Mouse (Mus musculus): ENCODE data around the gene Zfp985.
"Not testable (repeated sequence)": the region's sequence is repeated elsewhere in the genome, so short reads cannot be mapped to it uniquely, and the experiment has no call there.

Zfp985 gene

DNA sequence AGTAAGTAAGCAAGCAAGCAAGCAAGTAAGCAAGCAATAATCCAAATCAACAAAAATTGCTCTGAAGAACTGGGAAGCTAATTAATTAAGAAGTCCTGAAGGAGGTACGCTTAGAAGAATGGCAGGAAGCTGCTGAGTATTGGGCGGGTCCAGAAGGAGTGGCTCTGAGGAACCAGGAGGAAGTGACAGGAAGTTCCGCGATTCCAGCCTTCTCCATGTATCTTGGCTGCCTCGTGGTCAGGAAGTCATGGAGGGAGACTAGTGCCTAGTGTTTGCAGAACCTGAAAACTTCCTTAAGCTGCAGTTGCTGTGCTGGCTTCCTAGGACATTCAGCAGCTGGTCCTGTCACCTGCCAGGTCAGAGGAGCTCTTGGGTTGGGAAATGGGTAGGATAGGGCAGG is at the start of gene Zfp985:
Zfp985 (plus strand) TSS at position 207 of the 400 bp plus-strand sequence.
- not testable (repeated sequence) for DNase-seq

DNA sequence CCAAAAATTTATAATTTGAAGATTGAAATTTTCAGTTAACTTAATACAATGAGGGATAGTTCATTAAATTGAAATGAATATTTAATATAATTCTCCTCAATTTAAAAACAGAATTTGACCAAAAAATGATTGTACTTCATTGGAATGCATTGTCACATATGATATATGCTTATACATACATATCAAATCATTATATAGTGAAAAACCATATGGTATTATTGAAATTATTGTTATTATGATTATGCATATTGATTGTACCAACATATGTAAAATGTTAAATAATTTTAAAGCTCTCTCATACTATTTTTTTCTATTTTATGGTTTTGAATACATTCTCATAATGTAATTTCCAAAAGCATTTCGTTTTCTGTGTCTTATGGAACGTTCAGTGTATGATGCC is 43.9 kb upstream of the Zfp985 start:
- no peak for DNase-seq

DNA sequence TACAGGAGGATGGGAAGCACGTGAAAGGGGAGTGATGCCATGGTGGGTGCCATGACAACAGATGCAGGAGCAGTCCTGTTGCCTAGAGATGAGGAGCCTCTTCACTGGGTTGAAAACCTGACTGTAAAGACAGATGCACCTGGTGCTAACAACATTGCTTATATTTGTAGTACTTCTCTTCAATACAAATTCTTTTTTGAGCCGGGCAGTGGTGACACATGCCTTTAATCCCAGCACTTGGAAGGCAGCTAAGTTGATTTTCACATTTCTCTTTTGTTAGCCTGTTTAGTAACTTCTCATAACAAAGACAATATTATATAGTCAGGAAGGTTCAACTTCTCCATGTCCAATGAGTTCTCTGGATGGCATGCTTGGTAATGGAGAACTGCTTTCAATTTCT is 34.1 kb upstream of the Zfp985 start:
- no peak for DNase-seq

DNA sequence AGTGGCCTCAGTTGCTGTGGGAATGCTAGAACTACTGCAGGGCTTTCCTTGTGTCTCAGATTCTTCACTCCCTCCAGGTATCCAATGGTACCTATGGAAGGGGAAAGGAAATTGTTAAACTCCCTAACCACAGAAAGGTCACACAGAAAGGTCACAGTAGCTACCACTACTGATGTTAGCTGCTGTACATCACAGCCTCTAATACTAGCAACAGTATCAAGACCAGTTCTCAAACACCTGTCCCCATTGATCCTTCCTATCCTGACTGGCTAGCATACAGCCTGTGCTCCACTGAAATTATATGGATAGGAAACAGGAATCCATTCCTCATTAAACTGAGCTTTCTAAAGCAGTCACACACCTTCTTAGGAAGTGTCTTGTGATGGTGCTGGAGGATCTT is 33.0 kb upstream of the Zfp985 start:
- no peak for DNase-seq

- DNase-seq: no peak
These were observed 28.0 kb upstream of the Zfp985 start for GRCm38 (mm10) chr4:147525125-147525524.

DNA sequence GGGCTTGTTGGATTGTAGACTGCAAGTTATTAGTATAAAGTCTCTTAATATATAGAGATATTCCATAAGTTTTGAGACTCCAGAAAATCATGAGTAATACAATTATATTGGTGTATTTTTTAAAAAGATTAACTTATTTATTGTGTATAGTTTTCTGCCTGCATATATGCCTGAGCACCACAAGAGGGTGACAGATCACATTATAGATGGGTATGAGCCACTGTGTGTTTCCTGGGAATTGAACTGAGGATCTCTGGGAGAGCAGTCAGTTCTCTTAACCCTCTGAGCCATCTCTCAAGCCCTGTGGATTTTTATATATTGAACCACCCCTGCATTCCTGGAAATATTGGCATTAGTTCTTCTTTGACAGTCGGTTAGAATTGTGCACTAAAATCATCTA is 22.7 kb upstream of the Zfp985 start:
- DNase-seq: no peak

DNA sequence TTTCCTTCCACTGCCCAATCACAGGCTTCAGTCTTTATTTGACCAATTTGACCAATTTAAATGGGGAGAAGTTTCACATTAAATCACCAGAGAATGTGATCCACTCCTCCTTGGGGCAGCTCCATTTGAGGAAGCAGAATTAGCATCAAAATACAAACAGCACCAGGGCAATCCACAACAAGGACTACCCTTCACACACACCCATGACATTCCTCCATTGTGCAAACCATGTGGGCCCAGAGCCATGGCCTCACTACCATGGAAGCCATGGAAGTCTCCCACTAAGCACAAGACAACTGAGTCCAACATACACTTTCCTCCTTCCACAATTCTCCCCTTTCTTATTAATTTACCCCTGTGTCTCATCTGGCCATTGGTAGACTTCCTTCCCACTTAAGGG is 17.2 kb upstream of the Zfp985 start:
- not testable (repeated sequence) for DNase-seq

DNA sequence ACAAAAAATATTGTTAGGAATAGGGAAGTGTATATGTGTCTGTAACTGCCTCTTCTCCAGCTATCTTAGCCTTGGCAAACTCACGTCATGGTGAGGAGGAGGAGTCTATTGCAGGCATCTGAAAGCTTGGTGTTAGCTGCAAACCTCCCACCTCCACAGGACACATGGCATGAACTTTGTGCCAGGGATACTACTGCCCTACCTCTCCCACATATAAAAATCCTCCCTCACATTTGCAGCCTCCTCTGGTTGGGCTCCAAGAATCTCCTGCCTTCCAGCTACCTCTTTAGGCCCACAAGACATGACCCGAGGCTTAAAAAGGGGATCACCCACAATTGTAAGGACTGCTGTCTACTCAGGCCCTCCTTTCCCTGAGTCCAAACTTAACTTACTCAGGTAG is 15.4 kb upstream of the Zfp985 start:
- no peak for DNase-seq

DNA sequence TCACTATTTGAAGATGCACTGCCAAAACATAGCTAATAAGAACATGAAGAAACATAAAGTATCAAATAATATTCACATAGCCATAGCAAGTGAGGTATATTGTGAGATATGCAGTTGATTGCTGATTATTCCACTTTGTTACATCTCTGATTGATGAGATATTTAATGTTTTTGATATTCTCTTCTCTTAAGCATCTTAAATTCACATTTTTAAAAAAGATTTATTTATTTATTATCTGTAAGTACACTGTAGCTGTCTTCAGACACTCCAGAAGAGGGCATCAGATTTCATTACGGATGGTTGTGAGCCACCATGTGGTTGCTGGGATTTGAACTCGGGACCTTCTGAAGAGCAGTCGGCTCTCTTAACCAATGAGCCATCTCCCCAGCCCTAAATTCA is 13.2 kb upstream of the Zfp985 start, which contains the start of gene Gm16503:
Gm16503 (plus strand) TSS at position 301 of the 400 bp plus-strand sequence.
- DNase-seq: not testable (repeated sequence)

DNA sequence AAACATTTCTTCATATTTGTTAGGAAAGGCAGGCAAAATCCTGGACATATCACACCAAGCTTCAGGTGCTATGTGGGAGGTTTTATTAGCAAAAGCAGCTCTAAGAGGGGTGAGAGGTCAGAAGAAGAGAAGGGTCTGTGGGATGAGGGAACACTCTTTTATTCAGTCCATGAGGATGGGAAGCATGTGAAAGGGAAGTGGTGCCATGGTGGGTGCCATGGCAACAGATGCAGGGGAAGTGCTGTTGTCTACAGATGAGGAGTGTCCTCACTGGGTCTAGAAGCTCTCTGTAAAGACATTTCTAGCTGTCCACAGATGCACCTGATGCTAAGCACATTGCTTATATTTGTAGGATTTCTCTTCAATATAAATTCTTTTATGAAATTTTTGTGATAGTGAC is 12.0 kb upstream of the Zfp985 start:
- no peak for DNase-seq

DNA sequence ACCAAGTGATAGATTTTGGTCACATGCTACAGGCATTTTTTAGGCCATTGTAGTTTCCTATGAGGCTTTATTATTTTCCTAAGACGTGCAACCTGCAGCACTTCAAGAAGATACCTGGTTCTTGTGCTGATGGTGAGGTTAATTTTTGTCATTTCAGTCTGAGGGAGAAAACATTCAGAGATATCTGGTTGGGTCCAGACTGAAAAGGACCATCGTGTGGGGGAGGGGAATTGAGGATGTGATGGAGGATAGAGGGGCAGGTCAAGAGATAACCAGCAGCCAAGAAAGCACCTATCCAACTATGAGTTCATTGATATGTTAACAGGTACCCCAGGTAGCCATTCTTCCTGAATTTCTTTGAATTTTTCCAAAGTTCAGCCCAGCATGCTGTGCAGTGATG is 1.3 kb downstream of the Zfp985 start:
- DNase-seq: not testable (repeated sequence)

DNA sequence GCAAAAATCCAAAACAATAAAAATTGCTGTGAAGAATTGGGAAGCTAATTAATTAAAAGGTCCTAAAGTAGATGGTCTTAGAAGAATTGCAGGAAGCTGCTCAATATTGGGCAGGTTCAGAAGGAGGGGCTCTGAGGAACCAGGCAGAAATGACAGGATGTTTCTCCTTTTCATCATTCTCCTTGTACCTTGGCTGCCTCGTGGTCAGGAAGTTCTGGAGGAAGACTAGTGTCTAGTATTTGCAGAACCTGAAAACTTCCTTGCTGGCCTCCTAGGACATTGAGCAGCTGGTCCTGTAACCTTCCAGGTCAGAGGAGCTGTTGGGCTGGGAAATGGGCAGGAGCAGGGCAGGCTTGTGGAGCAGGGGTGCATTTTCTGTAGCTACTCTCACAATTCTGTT is 3.8 kb downstream of the Zfp985 start:
- DNase-seq: not testable (repeated sequence)

- DNase-seq: not testable (repeated sequence)
These were observed 4.9 kb downstream of the Zfp985 start for GRCm38 (mm10) chr4:147558011-147558410.

GRCm38 (mm10) chr4:147559096-147559495 is 6.0 kb downstream of the Zfp985 start:
- DNase-seq: not testable (repeated sequence)

DNA sequence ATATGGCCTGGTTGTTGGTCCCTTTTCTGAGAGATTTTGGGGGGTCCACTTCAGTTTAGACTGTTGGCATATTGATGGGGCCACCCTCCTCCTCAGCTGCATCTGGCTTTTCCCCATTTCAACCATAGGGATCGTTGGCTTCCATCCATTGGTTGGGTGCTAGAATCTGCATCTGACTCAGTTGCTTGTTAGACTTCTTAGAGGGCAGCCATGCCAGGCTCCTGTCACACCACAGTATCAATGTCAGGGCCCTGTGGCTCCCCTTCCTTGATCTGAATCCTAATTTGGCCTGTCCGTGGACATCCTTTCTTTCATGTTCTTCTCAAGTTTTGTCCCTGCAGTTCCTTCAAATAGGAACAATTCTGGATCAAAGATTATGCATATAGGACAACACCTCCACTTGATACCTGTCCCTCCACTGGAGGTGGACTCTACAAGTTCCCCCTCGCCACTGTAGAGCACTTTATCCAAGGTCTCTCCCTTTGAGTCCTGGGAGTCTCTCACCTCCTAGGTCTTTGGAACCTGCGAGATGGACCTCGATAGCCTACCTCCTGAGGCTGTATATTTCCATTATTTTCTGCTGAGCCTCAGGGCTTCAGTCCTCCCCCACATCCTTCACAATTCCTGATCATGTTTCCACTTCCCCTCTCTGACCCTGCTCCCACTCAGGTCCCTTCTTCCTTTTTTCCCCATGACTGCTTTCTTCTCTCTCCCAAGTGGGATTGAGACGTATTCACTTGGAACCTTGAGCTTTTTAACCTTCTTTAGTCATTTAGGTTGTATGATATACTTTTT is 12.5 kb downstream of the Zfp985 start:
- no peak for DNase-seq

DNA sequence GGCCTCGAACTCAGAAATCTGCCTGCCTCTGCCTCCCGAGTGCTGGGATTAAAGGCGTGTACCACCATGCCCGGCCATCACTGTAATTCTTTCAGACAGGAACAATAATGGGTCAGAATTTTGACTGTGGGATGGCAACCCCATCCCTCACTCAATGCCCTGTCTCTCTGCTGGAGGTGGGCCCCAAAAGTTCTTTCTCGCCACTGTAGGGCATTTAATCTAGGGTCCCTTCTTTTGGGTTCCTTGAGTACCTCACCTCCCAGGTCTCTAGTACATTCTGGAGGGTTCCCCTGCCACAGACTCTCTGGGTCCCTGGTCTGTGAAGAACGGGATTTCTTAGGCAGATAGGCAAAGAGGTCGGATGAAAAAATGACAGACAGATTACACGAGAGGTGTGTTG is 18.1 kb downstream of the Zfp985 start:
- not testable (repeated sequence) for DNase-seq

- DNase-seq: not testable (repeated sequence)
These were observed 26.3 kb downstream of the Zfp985 start for GRCm38 (mm10) chr4:147579371-147579770.

DNA sequence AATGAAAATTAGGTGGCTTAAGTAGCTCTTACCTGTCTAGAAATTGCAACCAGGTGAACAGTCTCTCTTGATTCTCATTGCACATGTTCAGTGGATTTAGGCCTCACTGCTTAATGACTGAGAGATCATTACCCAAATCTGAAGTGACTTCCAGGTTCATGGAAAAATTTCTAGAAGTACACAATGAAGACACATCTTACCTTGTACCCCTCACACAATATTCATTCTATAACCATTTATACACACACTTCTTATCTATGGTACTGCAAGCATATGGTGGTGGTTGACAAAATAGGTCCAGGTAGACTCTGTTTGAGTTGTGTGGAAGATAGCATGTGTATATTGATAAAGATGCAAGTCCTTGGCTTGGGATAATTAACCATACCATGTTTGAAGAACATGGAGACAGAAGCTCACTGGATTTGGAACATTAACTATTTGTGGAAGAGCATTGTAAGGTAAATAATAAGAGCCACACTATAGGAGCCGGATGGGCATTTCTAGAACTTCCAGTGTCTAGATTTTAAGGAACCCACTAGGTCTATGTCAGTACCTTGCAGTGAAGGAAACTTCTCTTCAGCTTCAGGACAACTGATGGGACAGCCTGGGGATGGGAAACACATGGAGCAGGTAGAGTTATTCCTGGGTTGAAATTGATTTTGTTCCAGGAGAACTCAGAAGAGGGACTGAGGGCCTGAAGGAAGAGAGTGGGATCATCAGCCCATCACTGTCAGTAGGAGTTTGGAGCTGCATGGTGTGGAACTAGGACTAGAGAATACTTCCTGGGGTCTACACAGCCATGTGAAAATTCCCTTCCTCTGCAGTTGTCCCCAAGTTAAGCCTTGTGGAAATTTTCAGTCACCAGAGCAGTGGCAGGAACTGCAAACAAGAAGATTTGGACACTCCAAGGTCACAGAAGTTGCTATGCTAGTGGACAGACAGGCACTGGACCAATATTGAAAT is 33.7 kb downstream of the Zfp985 start:
- no peak for DNase-seq

- not testable (repeated sequence) for DNase-seq
These were observed 41.6 kb downstream of the Zfp985 start for GRCm38 (mm10) chr4:147594630-147595029.

- DNase-seq: no peak
These were observed 44.6 kb downstream of the Zfp985 start for GRCm38 (mm10) chr4:147597685-147598084.

DNA sequence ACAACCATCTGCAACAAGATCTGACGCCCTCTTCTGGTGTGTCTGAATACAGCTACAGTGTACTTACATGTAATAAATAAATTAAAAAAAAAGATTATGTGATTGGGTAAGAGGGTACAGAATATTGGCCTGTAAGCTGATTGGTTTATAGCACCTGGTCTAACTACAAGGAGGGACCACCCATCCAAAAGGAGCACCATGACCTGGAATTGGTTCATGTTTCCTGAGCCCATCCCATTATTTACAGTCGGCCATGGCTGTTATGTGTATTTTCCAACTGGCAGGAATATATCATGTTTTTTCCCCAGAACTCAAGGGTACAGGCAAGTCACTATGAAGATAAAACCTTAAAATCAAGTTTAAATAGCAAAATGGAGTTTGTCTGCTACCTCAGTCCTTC is 45.8 kb downstream of the Zfp985 start:
- no peak for DNase-seq

GRCm38 (mm10) chr4:147601881-147602280 is 48.8 kb downstream of the Zfp985 start:
- no peak for DNase-seq

DNA sequence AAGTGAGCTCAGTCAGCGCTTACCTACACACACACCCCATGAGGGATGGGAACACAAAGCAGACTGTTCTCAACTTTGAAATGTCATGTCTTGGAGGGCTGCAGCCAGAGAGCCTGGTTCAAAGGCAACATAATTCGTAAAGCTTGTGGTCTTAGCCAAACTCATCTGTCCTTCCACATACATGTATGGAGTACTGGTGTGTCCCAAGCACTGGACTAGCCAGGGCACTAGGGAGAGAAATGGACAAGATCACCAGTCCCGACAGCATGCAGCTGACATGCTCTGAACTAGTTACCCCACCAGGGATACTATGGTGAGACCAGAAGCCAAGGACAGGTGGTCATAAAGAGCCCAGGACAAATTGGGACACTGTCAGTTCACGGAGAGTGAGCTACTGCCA is 50.7 kb downstream of the Zfp985 start:
- DNase-seq: no peak

DNA sequence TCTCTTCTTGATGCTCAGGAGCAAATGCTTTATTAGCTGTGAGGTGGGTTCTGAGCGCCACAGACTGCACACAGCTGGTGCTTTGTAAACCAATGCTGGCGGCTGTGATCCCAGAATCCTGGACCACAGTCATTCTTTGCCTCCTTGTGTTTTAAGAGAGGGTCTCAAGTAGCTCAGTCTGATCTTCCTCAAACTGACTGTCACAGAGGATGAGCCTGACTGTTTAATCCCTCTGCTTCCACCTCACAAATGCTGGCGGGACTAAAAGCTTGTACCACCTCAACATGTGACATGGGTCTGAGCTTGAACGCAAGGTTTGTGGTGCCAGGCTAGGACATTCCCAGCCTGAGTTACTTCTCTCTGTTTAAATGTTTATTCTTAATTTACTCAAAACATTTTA is 52.4 kb downstream of the Zfp985 start:
- DNase-seq: no peak
